Mouse (Mus musculus) ES-Bruce4 (cell line): ENCODE measurements at regions not wholly inside any gene's neighbourhood (a gene's known extent, or its start where the extent isn't known, plus 50 kb on each side); places are given as distances from the start of the nearest gene placed in this dataset.

Experiments
- CTCF ChIP-seq: IDR thresholded peaks from one replicate; pipeline ENCODE4 v1.8.1; 2011; ENCODE audit warnings: low read depth, low read length
- EP300 ChIP-seq: IDR thresholded peaks from 2 replicates; pipeline ENCODE4 v1.6.1; 2011; ENCODE audit warnings: low read depth, low read length; ENCODE audit not compliant: insufficient read depth

DNA sequence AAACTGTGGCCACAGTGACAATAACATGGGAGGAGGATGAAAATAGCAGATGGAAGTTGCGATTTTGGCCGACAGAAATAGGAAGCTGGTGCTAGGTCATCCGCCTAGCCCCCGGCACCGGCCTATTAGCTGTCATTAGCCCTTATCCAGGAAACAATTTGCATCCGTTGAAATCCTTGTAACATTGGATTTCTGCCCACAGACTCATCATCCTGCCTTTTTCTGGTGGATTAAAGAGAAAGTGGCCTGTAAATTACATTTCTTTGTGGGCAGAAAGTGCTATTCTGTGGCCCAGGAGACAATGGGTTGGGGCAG, 261.1 kb upstream of the Gm10131 start:
- TF ChIP-seq CTCF: no peak
- no peak for TF ChIP-seq EP300
